Mouse (Mus musculus) heart, embryonic 15.5 days (tissue): ENCODE results near the gene Zfp978. TPM values are rescaled to one million over a fixed set of nuclear protein-coding genes. Genes with fewer than 3 reads are reported as not detected.
"Not testable (repeated sequence)": the region's sequence is repeated elsewhere in the genome, so short reads cannot be mapped to it uniquely, and the experiment has no call there.

ENCODE experiments used
- ATAC-seq: fragments of 200-750 bp; cut with Nextera tagmentation; replicated peaks from 2 replicates; pipeline ENCODE4 v1.8.0; 2017; ENCODE audit warnings: low read depth, moderate TSS enrichment; ENCODE audit not compliant: insufficient number of reproducible peaks, insufficient read depth, low FRiP score
- H3K27ac ChIP-seq: fragments of 300-500 bp; sonication (generic); 2 replicates; pipeline ENCODE4 v1.5.1; 2015; ENCODE audit warnings: mild to moderate bottlenecking, inconsistent platforms
- H3K27me3 ChIP-seq: fragments of 300-500 bp; sonication (generic); 2 replicates; pipeline ENCODE4 v1.6.1; 2015; ENCODE audit warnings: inconsistent platforms
- H3K36me3 ChIP-seq: fragments of 300-500 bp; sonication (generic); 2 replicates; pipeline ENCODE4 v1.6.1; 2015; ENCODE audit warnings: mild to moderate bottlenecking, inconsistent platforms
- H3K4me1 ChIP-seq: fragments of 300-500 bp; sonication (generic); replicated peaks from 2 replicates; pipeline ENCODE4 v1.6.1; 2015; ENCODE audit warnings: inconsistent platforms
- H3K4me2 ChIP-seq: fragments of 300-500 bp; sonication (generic); 2 replicates; pipeline ENCODE4 v1.6.1; 2015; ENCODE audit warnings: inconsistent platforms, mild to moderate bottlenecking, moderate library complexity
- H3K4me3 ChIP-seq: fragments of 300-500 bp; sonication (generic); 2 replicates; pipeline ENCODE4 v1.5.1; 2015; ENCODE audit warnings: mild to moderate bottlenecking, inconsistent platforms
- H3K9ac ChIP-seq: fragments of 300-500 bp; sonication (generic); 2 replicates; pipeline ENCODE4 v1.6.1; 2015; ENCODE audit warnings: mild to moderate bottlenecking, inconsistent platforms
- H3K9me3 ChIP-seq: fragments of 300-500 bp; sonication (generic); replicated peaks from 2 replicates; pipeline ENCODE4 v1.6.1; 2016; ENCODE audit warnings: inconsistent platforms
- WGBS: fragments of 180-500 bp; shearing (Covaris S2); methylation state at CpG from one replicate; pipeline ENCODE4 v1.1.7; 2015; ENCODE audit warnings: mixed read lengths; 5-methylcytosine and 5-hydroxymethylcytosine counted together
- polyA plus RNA-seq: library from polyadenylated mRNA; unstranded; fragments of >200 nt; fragmentation: Nextera tagmentation; extraction: Ambion mirVana; gene quantifications from 2 replicates; pipeline ENCODE4 v1.2.1, GENCODE M21; 2015

Zfp978 gene
- polyA plus RNA-seq, 1 experiment from 2014 or later, result not detected

GRCm38 (mm10) chr4:147343042-147343908 lies 17.8 kb upstream of the Zfp978 start:
- WGBS, result 63% methylated on average over 6 of the region's 6 CpGs
- H3K27ac ChIP-seq, H3K36me3 ChIP-seq, H3K4me3 ChIP-seq, H3K4me2 ChIP-seq, H3K9ac ChIP-seq, H3K27me3 ChIP-seq, H3K4me1 ChIP-seq: not testable (repeated sequence)
- H3K9me3 ChIP-seq, result peaks cover 43% of the 10 kb centered on the region
- peak; percentile 88 for ATAC-seq

DNA sequence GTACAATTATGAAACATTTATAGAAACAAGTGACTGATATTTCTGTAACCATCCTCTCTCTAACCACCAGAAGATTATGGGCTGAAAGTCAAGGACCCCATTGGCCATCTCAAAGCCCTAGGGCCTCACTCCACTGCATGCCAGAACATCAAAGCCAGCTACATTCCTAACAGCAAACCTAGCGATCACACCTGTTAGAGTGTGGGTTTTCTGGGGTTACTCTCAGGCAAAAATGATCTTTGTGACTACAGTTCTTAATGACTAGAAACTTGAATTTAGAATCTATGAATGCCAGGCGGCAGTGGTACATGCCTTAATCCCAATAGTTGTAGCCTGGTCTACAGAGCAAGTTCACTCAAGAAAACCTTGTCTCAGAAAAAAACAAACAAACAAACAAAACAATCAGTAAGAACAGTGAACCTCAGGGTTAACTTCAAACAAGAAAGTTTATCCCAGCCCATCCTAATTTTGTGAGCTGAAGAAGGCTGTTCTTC lies 16.0 kb upstream of the Zfp978 start:
- 74% methylated on average over 2 of the region's 2 CpGs for WGBS
- peaks cover 48% of the 10 kb centered on the region for H3K9me3 ChIP-seq

GRCm38 (mm10) chr4:147346361-147347035 lies 14.6 kb upstream of the Zfp978 start:
- not testable (repeated sequence) for H3K9ac ChIP-seq, H3K4me3 ChIP-seq, H3K36me3 ChIP-seq, ATAC-seq, H3K4me1 ChIP-seq, H3K4me2 ChIP-seq, H3K27ac ChIP-seq, H3K27me3 ChIP-seq
- 59% methylated on average over 4 of the region's 4 CpGs for WGBS
- H3K9me3 ChIP-seq, result peaks cover 48% of the 10 kb centered on the region

More for the DNA sequence above, 16.0 kb upstream of the Zfp978 start:
- not testable (repeated sequence) for H3K4me2 ChIP-seq, H3K27ac ChIP-seq, H3K36me3 ChIP-seq, H3K4me1 ChIP-seq, ATAC-seq, H3K9ac ChIP-seq, H3K4me3 ChIP-seq, H3K27me3 ChIP-seq

GRCm38 (mm10) chr4:147347300-147347699 lies 13.8 kb upstream of the Zfp978 start:
- H3K4me2 ChIP-seq, H3K27ac ChIP-seq, ATAC-seq, H3K4me1 ChIP-seq, H3K36me3 ChIP-seq, H3K27me3 ChIP-seq, H3K4me3 ChIP-seq, H3K9ac ChIP-seq: not testable (repeated sequence)
- H3K9me3 ChIP-seq, result peaks cover 48% of the 10 kb centered on the region
- WGBS, result 58% methylated on average over 4 of the region's 4 CpGs

- H3K4me2 ChIP-seq, H3K9ac ChIP-seq, H3K4me1 ChIP-seq, H3K36me3 ChIP-seq, H3K27me3 ChIP-seq, ATAC-seq, H3K4me3 ChIP-seq, H3K27ac ChIP-seq: not testable (repeated sequence)
- WGBS, result 69% methylated on average over 2 of the region's 3 CpGs
- H3K9me3 ChIP-seq, result peaks cover 48% of the 10 kb centered on the region
Observed at GRCm38 (mm10) chr4:147347880-147348279, 13.2 kb upstream of the Zfp978 start.

GRCm38 (mm10) chr4:147348401-147348800 lies 12.7 kb upstream of the Zfp978 start:
- not testable (repeated sequence) for H3K4me1 ChIP-seq, H3K27ac ChIP-seq, H3K36me3 ChIP-seq, H3K4me2 ChIP-seq, H3K27me3 ChIP-seq, H3K9ac ChIP-seq, H3K4me3 ChIP-seq, ATAC-seq
- 67% methylated on average over 2 of the region's 2 CpGs for WGBS
- peaks cover 42% of the 10 kb centered on the region for H3K9me3 ChIP-seq

DNA sequence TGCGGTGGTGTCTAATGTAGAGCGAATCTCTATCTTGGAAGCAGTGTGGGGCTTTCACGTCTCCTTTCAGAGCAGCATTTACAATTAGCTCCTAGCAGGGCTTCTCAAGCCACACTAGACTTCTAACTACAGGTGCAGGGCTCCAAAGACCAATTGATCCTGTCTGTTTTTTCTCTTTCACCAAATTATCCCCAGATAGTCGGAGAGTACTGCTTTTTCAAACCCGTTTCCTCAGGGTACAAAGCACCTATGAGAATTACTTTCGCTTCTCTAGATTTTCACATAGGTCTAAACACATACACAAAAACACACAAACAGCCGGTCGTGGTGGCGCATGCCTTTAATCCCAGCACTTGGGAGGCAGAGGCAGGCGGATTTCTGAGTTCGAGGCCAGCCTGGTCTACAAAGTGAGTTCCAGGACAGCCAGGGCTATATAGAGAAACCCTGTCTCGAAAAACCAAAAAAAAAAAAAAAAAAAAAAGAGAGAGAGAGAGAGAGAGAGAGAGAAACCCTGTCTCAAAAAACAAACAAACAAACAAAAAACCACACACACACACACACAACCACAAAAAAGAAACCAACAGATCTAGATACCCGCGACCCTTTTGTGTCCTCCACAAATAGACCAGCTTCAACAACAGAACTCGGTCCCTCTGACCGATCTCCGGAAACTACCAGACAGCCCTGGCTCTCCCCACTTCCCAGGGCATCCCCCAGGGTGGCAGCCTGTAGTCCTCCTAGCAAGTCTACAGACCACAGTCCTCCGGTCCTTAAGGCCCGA lies 12.0 kb upstream of the Zfp978 start:
- 81% methylated on average over 18 of the region's 19 CpGs for WGBS
- peaks cover 39% of the 10 kb centered on the region for H3K9me3 ChIP-seq
- H3K27me3 ChIP-seq, H3K4me2 ChIP-seq, H3K27ac ChIP-seq, H3K4me3 ChIP-seq, H3K4me1 ChIP-seq, H3K36me3 ChIP-seq, H3K9ac ChIP-seq: not testable (repeated sequence)
- ATAC-seq, result 0 out of 2 replicates have a peak, but pooled peaks have one; percentile 47

- WGBS, result 74% methylated on average over 9 of the region's 9 CpGs
- not testable (repeated sequence) for H3K9ac ChIP-seq, H3K4me2 ChIP-seq, H3K4me3 ChIP-seq, H3K36me3 ChIP-seq, ATAC-seq, H3K27me3 ChIP-seq, H3K27ac ChIP-seq, H3K4me1 ChIP-seq
- H3K9me3 ChIP-seq, result peaks cover 43% of the 10 kb centered on the region
Observed at GRCm38 (mm10) chr4:147349687-147350415, 11.3 kb upstream of the Zfp978 start.

GRCm38 (mm10) chr4:147350541-147350940 lies 10.6 kb upstream of the Zfp978 start:
- H3K9me3 ChIP-seq, result peaks cover 38% of the 10 kb centered on the region
- H3K4me2 ChIP-seq, H3K27ac ChIP-seq, H3K36me3 ChIP-seq, ATAC-seq, H3K4me3 ChIP-seq, H3K9ac ChIP-seq, H3K27me3 ChIP-seq, H3K4me1 ChIP-seq: not testable (repeated sequence)
- 77% methylated on average over 2 of the region's 2 CpGs for WGBS

- H3K36me3 ChIP-seq, result not testable (repeated sequence)
- H3K9me3 ChIP-seq, result peaks cover 36% of the 10 kb centered on the region
- 76% methylated on average over 11 of the region's 13 CpGs for WGBS
Observed at GRCm38 (mm10) chr4:147351376-147351980, 9.6 kb upstream of the Zfp978 start.

More at GRCm38 (mm10) chr4:147351376-147351980, 9.6 kb upstream of the Zfp978 start:
- not testable (repeated sequence) for H3K4me2 ChIP-seq, H3K4me3 ChIP-seq, H3K9ac ChIP-seq, H3K27ac ChIP-seq, H3K4me1 ChIP-seq, ATAC-seq, H3K27me3 ChIP-seq
